Mouse (Mus musculus) liver, embryonic 14.5 days (tissue): ENCODE measurements around the gene Paqr4.

Experiments
- CTCF ChIP-seq: IDR thresholded peaks from 2 replicates; pipeline ENCODE4 v1.5.1; 2016; ENCODE audit warnings: antibody characterized with exemption, low read depth, control low read depth
- EP300 ChIP-seq: IDR thresholded peaks from 2 replicates; pipeline ENCODE4 v1.6.1; 2016; ENCODE audit warnings: antibody characterized with exemption, low read depth

DNA sequence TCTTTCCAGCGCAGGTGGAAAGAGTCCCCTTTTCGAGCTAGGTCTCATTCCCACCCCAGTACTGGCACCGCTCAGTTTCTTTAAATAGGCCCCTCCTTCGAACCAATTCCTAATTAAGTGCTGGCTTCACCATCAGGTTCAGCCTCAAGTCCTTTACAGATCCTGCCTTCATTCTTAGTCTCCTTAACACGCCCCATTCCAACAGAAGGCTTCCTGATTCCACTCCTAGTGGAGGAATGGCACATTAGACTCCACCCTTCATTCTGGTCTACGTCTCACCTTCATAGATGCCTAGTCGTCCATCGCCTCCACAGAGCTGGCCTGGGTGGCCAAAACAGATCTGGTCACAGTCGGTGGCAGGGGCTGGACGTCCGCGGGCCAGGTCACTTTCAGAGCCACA lies 2.3 kb upstream of the Paqr4 start:
- TF ChIP-seq EP300 (no peak), CTCF (no peak)
